Mouse (Mus musculus) G1E (cell line): ENCODE results near the gene Sigirr. TPM values are rescaled to one million over a fixed set of nuclear protein-coding genes. Genes with fewer than 3 reads are reported as not detected.

ENCODE experiments used
- ATAC-seq: 2 replicates; pipeline ENCODE4 v1.8.0; 2016; ENCODE audit warnings: mild to moderate bottlenecking; ENCODE audit not compliant: insufficient number of reproducible peaks, poor library complexity, low FRiP score, severe bottlenecking; ENCODE audit errors: extremely low read depth
- DNase-seq: peaks from one replicate; pipeline ENCODE4 v3.0.0; 2012; ENCODE audit warnings: low spot score
- H3K27me3 ChIP-seq: 2 replicates; pipeline ENCODE4 v1.6.1; 2012; ENCODE audit warnings: mild to moderate bottlenecking, low read length, inconsistent platforms; ENCODE audit not compliant: insufficient read depth
- H3K36me3 ChIP-seq: replicated peaks from 2 replicates; pipeline ENCODE3; 2012; ENCODE audit warnings: mild to moderate bottlenecking, inconsistent platforms
- H3K4me1 ChIP-seq: 2 replicates; pipeline ENCODE4 v1.6.1; 2012; ENCODE audit warnings: low read depth, low read length, inconsistent platforms, mixed read lengths; ENCODE audit not compliant: insufficient read depth
- H3K4me3 ChIP-seq: 2 replicates; pipeline ENCODE4 v1.5.1; 2012; ENCODE audit warnings: low read depth, mild to moderate bottlenecking, inconsistent platforms, low read length, moderate library complexity, mixed read lengths
- H3K9me3 ChIP-seq: replicated peaks from 2 replicates; pipeline ENCODE4 v1.6.1; 2012; ENCODE audit warnings: inconsistent platforms
- CTCF ChIP-seq: IDR thresholded peaks from 2 replicates; pipeline ENCODE4 v1.5.1; 2012; ENCODE audit warnings: low read depth, low read length, inconsistent platforms, mixed read lengths
- GATA1 ChIP-seq: IDR thresholded peaks from 2 replicates; pipeline ENCODE4 v1.6.1; 2012; ENCODE audit warnings: borderline replicate concordance, low read length, inconsistent platforms, mixed read lengths
- GATA2 ChIP-seq: IDR thresholded peaks from 2 replicates; pipeline ENCODE4 v1.6.1; 2012; ENCODE audit warnings: low read depth, low read length, inconsistent platforms, borderline replicate concordance
- POLR2AphosphoS5 ChIP-seq: IDR thresholded peaks from 2 replicates; pipeline ENCODE4 v1.6.1; 2012; ENCODE audit warnings: low read depth, low read length, inconsistent platforms; ENCODE audit not compliant: insufficient replicate concordance
- TAL1 ChIP-seq: conservative IDR thresholded peaks from 2 replicates; pipeline ENCODE4 v1.6.1; 2012; ENCODE audit warnings: low read depth, low read length, inconsistent platforms, mixed read lengths
- polyA plus RNA-seq: library from polyadenylated mRNA; stranded (reverse); fragments of >175 nt; gene quantifications from 2 replicates; pipeline ENCODE4 v1.2.3, GENCODE M21; 2012
- total RNA-seq, 2 experiments: library from RNA; stranded (forward) in 1 of 2; stranded (reverse) in 1 of 2; fragments of 200-1000 nt in 1 of 2; fragments of >200 nt in 1 of 2; fragmentation: Nextera tagmentation in 1 of 2; gene quantifications; 2 replicates each; pipeline ENCODE4 v1.2.3; 2014 to 2017

Gene Sigirr
- total RNA-seq (2014; fragmentation: Nextera tagmentation) (2.9 and 6.7 TPM in 2 replicates), total RNA-seq (2017) (6.1 and 8.6 TPM in 2 replicates), polyA plus RNA-seq (6.2 and 6.9 TPM in 2 replicates)

DNA sequence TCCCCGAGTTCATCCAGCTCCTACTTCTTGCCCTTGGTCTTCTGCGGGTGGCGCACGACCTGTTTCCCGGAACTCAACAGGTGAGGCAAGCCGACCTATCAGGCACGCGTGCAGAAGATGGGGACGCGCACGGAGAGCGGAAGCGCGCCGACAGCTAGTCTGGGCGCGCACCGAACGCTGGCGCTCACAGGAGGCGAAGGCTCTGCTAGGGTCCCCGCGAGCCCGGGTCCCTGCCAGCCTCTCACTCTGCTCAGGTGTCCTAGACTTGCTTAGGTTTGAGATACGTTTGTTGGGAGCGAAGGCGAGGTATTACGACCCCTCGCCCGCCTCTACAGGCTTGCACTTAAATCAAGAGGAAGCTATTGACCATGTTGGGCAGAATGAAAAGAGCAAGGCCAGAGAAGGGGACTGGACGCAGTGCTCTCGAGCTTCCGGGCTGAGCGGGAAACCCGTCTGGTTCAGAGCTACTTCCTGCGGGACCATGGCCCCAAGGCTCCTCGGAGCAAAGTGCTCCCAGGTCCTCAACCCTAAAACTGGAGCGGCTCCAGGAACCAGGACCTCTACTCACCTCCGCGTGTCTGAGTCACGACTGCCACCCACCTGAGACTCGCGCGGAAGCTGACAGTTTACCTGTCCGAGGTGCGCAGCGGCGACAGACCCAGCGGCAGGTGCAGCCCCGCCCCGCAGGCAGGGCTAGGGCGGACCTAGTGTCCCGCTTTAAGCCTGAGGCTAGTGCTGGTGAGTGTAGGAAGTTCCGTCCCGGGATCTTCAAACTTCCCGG is at the start of gene Sigirr:
TSS of gene Sigirr (minus strand) at position 662 of the 781 bp plus-strand sequence.
- TF ChIP-seq POLR2AphosphoS5 (no peak), GATA2 (no peak), TAL1 (no peak), GATA1 (no peak), CTCF (no peak)
- Histone ChIP-seq H3K36me3 (peaks cover 1% of the 10 kb centered on the region), H3K27me3 (peaks cover 38% of the 10 kb centered on the region), H3K9me3 (no peaks in the 10 kb centered on the region), H3K4me3 (no peak within 1 kb of the TSS), H3K4me1 (peaks cover 23% of the 10 kb centered on the region)
- no peak for ATAC-seq
- DNase-seq: no peak

DNA sequence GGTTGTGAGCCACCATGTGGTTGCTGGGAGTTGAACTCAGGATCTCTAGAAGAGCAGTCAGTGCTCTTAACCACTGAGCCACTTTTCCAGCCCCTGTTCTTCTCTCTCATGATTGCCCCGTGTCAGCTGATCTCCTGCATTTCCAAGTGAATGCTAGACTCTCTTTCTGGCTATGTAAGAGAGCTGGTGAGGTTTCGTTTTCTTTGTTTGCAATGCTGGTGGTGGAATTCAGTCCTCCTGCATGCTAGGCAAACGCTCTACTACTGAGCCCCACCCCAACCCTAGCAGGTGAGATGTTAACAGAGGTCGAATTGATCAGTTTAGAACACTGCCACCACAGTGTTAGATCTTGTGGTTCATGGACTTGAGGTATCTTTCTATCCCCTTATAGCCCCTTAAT is 48.3 kb upstream of the Sigirr start:
- ATAC-seq: no peak
- DNase-seq: no peak
- Histone ChIP-seq H3K36me3 (peaks cover 93% of the 10 kb centered on the region), H3K27me3 (no peaks in the 10 kb centered on the region), H3K4me1 (peaks cover 7% of the 10 kb centered on the region; the same call in 1 of the 2 replicates), H3K9me3 (no peaks in the 10 kb centered on the region), H3K4me3 (no peak overlapping the region)
- TF ChIP-seq POLR2AphosphoS5: no peak
- TF ChIP-seq GATA1: no peak
- no peak for TF ChIP-seq GATA2
- no peak for TF ChIP-seq TAL1
- no peak for TF ChIP-seq CTCF

DNA sequence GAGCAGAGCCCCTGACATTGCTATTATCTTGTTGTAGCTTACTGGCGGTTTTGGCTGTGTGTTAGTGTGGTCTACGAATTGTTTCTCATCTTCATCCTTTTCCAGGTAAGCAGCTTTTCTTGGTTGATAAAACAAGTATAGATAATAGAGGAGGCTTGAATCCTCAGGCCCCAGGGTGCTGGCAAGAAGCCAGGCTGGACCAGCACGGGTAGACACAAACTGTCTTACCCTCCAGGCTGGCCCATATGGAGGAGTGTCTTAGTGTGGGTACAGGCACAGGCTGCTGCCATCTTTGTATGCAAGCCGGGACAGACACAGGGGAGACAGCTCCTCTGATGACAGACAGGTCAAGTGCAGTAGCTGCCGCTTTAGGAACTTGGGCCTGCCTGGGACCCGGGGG is 46.7 kb upstream of the Sigirr start:
- Histone ChIP-seq H3K4me1 (peaks cover 8% of the 10 kb centered on the region), H3K4me3 (no peak overlapping the region), H3K9me3 (no peaks in the 10 kb centered on the region), H3K36me3 (peaks cover 92% of the 10 kb centered on the region), H3K27me3 (no peaks in the 10 kb centered on the region)
- DNase-seq (no peak), ATAC-seq (no peak)
- no peak for TF ChIP-seq CTCF
- TF ChIP-seq GATA2: no peak
- TF ChIP-seq GATA1: no peak
- no peak for TF ChIP-seq POLR2AphosphoS5
- TF ChIP-seq TAL1: no peak

DNA sequence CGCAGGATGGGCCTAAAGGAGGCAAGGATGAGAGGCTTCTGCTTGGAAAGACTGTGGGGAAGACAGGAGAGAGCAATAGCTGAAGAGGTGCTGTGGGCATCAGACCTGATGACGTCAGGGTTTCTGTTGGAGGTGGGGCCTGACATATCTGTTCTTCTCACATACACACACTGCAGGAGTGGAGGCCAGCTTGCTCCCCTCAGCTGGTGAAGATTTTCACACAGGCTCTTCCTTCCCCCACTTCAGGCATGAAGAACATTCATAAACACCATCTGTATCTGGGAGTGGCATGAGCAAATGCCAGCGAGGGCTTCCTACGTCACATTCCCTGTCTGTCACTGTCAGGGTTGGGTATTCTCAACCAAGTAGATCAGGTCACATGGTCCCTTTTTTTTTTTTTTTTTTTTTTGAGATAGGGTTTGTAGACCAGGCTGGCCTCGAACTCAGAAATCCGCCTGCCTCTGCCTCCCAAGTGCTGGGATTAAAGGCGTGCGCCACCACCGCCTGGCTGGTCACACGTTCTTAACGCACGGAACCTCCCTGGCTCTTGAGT is 45.7 kb upstream of the Sigirr start:
- H3K9me3 ChIP-seq: no peaks in the 10 kb centered on the region
- no peak for DNase-seq
- ATAC-seq: no peak
- no peak for TF ChIP-seq TAL1
- TF ChIP-seq POLR2AphosphoS5: no peak
- no peak for TF ChIP-seq GATA1
- TF ChIP-seq CTCF: no peak
- no peak for TF ChIP-seq GATA2
- H3K4me1 ChIP-seq: peaks cover 11% of the 10 kb centered on the region
- H3K27me3 ChIP-seq: no peaks in the 10 kb centered on the region
- no peak overlapping the region for H3K4me3 ChIP-seq
- peaks cover 89% of the 10 kb centered on the region for H3K36me3 ChIP-seq

DNA sequence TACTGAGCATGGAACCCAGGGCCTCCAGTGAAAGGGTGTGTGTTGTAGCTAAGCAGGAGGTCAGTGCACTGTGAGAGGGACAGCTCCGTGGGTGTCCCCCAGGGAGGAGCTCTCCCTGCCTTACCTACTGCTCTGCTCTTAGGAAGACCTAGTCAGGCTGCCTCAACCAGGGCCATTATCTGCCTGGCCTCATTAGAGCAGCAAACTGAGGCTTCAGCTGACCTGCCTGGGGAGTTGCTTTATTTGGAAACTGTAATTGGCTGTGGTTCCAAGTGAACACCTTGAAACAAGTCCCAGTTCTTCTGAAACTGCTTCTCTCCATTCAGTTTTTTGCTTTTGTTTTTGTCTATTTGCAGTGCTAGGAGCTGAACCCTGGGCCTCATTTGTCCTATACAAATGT is 45.0 kb upstream of the Sigirr start:
- Histone ChIP-seq H3K36me3 (peaks cover 86% of the 10 kb centered on the region), H3K4me3 (no peak overlapping the region), H3K4me1 (peaks cover 13% of the 10 kb centered on the region), H3K9me3 (no peaks in the 10 kb centered on the region), H3K27me3 (no peaks in the 10 kb centered on the region)
- TF ChIP-seq POLR2AphosphoS5 (no peak), TAL1 (no peak), CTCF (no peak), GATA2 (no peak), GATA1 (no peak)
- DNase-seq (no peak), ATAC-seq (no peak)

DNA sequence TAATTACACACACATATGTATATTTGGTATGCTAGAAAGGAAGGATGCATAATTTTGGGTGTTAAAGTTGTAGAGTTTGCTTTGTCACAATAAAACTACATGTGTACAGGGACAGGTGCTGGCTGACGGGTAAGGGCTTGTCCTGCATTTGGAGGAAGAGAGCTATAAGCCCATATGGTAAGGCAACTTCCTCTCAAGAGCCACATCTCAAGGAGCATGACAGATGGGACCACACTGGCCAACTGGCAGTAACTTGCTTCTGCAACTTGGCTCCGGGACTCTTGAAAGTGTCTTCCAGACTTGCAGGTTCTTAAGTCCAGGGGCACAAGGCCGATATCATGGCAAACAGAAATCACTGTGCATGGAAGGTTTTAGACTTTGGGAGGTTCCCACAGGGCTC is 44.3 kb upstream of the Sigirr start:
- no peak overlapping the region for H3K4me3 ChIP-seq

DNA sequence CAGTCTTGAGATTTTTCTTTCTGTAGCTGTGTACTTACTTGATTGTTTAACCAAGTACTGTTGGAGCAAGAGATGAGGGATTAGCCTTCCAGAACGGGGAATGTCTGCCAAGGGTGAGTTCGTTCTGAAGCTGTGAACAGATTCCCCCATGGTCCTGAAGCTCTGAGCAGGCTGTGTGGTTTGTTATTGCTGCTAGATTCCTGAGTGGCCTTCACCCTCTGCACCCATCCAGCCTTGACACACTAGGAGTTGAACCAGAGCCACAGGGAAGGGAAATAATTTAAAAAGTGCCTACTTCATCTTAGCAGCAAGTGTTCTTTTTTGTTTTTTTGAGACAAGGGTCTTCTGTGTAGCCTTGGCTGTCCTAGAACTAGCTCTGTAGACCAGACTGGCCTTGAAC is 43.5 kb upstream of the Sigirr start:
- no peak for ATAC-seq
- Histone ChIP-seq H3K36me3 (peaks cover 91% of the 10 kb centered on the region), H3K4me3 (no peak overlapping the region), H3K27me3 (no peaks in the 10 kb centered on the region), H3K9me3 (no peaks in the 10 kb centered on the region), H3K4me1 (peaks cover 13% of the 10 kb centered on the region)
- DNase-seq: no peak
- no peak for TF ChIP-seq GATA1
- TF ChIP-seq GATA2: no peak

More for the DNA sequence above, 44.3 kb upstream of the Sigirr start:
- Histone ChIP-seq H3K9me3 (no peaks in the 10 kb centered on the region), H3K36me3 (peaks cover 89% of the 10 kb centered on the region), H3K27me3 (no peaks in the 10 kb centered on the region), H3K4me1 (peaks cover 13% of the 10 kb centered on the region)
- ATAC-seq (no peak), DNase-seq (no peak)
- TF ChIP-seq TAL1 (no peak), POLR2AphosphoS5 (no peak)
